Mouse (Mus musculus): ENCODE data around the gene Frmd5.

GRCm38 (mm10) chr2:121587523-121588308, 219.2 kb downstream of the Frmd5 start:
- no peak for TF ChIP-seq EP300 (IDR thresholded peaks at IDR 0.05; ENCODE audit: low read depth)
- no peak for TF ChIP-seq CTCF (IDR thresholded peaks at IDR 0.05; ENCODE audit: low read depth)
